Mouse (Mus musculus): ENCODE measurements at regions not wholly inside any gene's neighbourhood (a gene's known extent, or its start where the extent isn't known, plus 50 kb on each side); places are given as distances from the start of the nearest gene placed in this dataset.

DNA sequence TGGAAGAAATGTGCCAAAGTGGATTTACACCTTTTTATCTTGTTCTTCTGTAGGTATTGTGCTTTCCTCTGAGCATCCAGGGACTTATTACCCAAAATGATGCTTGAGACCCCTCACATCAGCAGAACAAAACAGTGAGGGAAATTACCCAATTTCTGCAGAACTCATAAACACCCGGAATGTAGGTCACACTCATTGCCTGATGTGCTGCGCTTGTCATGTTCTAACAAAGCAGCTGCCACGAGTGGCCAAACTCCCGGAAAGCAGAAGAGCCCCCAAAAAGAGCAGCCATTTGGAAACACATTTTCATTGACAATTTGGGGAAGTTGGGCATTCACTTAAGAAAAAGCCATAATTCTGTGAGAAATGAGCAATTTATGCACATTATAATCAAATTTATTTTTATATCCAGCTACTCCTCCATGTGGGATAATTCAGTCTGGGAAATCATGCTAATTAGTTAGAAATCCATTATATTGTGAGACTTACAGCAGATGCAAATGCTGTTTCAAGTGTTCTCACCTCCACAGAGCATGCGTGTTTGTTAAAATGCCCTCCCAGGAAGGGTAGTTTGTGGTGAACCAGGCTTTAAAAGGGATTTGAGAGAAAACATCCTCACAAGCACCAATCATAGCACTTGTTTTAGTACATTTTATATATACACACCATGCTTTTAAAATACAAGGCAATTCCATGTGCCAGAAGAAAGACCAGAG lies 931.9 kb upstream of the Klhl29 start:
- Histone ChIP-seq H3K4me1 (ENCODE audit: control insufficient read depth, insufficient read depth, low read length) (peaks cover 4% of the 10 kb centered on the region; the same call in 1 of the 2 replicates), H3K4me2 (ENCODE audit: low read length) (no peak overlapping the region), H3K9me3 (replicated peaks; ENCODE audit: control insufficient read depth, low read length) (no peaks in the 10 kb centered on the region), H3K27ac (ENCODE audit: low read depth, low read length) (no peak overlapping the region), H3K36me3 (ENCODE audit: control insufficient read depth, insufficient read depth, low read length) (no peaks in the 10 kb centered on the region), H3K27me3 (replicated peaks; ENCODE audit: control insufficient read depth, insufficient read depth, low read length) (no peaks in the 10 kb centered on the region), H3K9ac (ENCODE audit: low read length) (no peak overlapping the region), H3K4me3 (ENCODE audit: low read depth, low read length) (no peak overlapping the region)
- peak; percentile 34 for DNase-seq (ENCODE audit: low spot score)
- WGBS, result 60% methylated on average over 5 of the region's 5 CpGs
- peak; percentile 54; the same call in 1 of the 2 replicates for ATAC-seq

DNA sequence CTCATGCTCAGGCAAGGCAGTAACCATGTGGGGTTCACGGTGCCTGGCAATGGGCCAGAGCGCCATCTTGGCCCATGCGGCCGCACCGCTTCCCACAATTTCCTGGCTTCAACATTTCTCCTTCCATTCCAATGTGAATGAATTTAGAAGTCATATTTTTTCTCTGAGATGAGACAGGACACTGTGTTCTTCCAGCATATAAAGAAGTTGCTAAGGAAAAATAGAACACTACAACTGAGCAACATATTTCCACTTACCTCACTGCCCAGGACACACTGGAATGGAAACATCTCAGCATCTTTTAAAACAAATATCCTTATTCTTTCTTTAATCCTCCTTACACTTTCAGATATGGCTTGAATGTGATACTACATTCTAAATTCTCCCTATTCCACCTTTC lies 912.1 kb upstream of the Klhl29 start:
- DNase-seq (ENCODE audit: low spot score), result no peak
- Histone ChIP-seq H3K9me3 (replicated peaks; ENCODE audit: control insufficient read depth, low read length) (no peaks in the 10 kb centered on the region), H3K36me3 (ENCODE audit: control insufficient read depth, insufficient read depth, low read length) (no peaks in the 10 kb centered on the region), H3K27me3 (replicated peaks; ENCODE audit: control insufficient read depth, insufficient read depth, low read length) (no peaks in the 10 kb centered on the region), H3K4me1 (ENCODE audit: control insufficient read depth, insufficient read depth, low read length) (no peaks in the 10 kb centered on the region), H3K4me3 (ENCODE audit: low read depth, low read length) (no peak overlapping the region), H3K4me2 (ENCODE audit: low read length) (no peak overlapping the region), H3K9ac (ENCODE audit: low read length) (no peak overlapping the region), H3K27ac (ENCODE audit: low read depth, low read length) (no peak overlapping the region)
- 91% methylated on average over 5 of the region's 5 CpGs for WGBS
- ATAC-seq, result no peak

DNA sequence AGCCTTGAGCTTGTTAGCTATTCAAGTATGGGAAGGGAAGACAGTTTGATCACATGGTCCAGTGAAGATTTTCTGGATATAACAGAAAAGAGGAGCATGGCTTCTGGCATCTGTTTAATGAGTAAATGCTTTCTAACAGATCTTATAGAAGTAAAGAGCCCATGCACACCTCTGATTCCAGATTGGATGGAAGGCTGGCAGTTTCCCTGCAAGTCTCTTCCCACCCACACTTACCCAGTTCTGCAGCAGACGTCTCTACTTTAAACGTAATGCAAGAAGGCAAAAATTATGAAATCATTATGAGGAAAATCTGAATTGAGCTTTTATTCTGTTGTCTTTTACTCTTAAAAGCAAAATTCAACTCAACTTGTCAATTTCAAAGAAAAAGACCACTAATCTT lies 888.5 kb upstream of the Klhl29 start:
- no peaks in the 10 kb centered on the region for H3K9me3 ChIP-seq (replicated peaks; ENCODE audit: control insufficient read depth, low read length)
- WGBS, result 88% methylated on average over 2 of the region's 2 CpGs
- H3K36me3 ChIP-seq (ENCODE audit: control insufficient read depth, insufficient read depth, low read length), result no peaks in the 10 kb centered on the region
- H3K4me3 ChIP-seq (ENCODE audit: low read depth, low read length), result no peak overlapping the region
- ATAC-seq (no peak), DNase-seq (ENCODE audit: low spot score) (no peak)
- H3K27me3 ChIP-seq (replicated peaks; ENCODE audit: control insufficient read depth, insufficient read depth, low read length), result no peaks in the 10 kb centered on the region
- H3K4me1 ChIP-seq (ENCODE audit: control insufficient read depth, insufficient read depth, low read length), result no peaks in the 10 kb centered on the region
- H3K27ac ChIP-seq (ENCODE audit: low read depth, low read length), result no peak overlapping the region
- no peak overlapping the region for H3K9ac ChIP-seq (ENCODE audit: low read length)
- no peak overlapping the region for H3K4me2 ChIP-seq (ENCODE audit: low read length)

Data from forebrain, embryonic 14.5 days (tissue).